Mouse (Mus musculus) hindbrain, embryonic 11.5 days (tissue): Measurements from ENCODE around the gene Slc4a1. TPM values are rescaled to one million over a fixed set of nuclear protein-coding genes. Genes with fewer than 3 reads are reported as not detected.

Experiments used
- ATAC-seq: fragments of 200-750 bp; cut with Nextera tagmentation; 2 replicates; pipeline ENCODE4 v1.8.0; 2017; ENCODE audit warnings: mild to moderate bottlenecking, moderate TSS enrichment, moderate library complexity; ENCODE audit not compliant: low FRiP score
- DNase-seq: peaks from one replicate; pipeline ENCODE4 v3.0.0-alpha.2; 2015; ENCODE audit warnings: low spot score
- H3K27ac ChIP-seq: fragments of 300-500 bp; sonication (generic); 2 replicates; pipeline ENCODE4 v1.5.1; 2014; ENCODE audit warnings: mild to moderate bottlenecking, low read depth, low read length
- H3K27me3 ChIP-seq: fragments of 300-500 bp; sonication (generic); 2 replicates; pipeline ENCODE4 v1.6.1; 2014; ENCODE audit warnings: mild to moderate bottlenecking, low read length, moderate library complexity, mixed read lengths; ENCODE audit not compliant: control insufficient read depth, insufficient read depth
- H3K36me3 ChIP-seq: fragments of 300-500 bp; sonication (generic); 2 replicates; pipeline ENCODE4 v1.6.1; 2014; ENCODE audit warnings: mild to moderate bottlenecking, low read length, moderate library complexity, mixed read lengths; ENCODE audit not compliant: control insufficient read depth, insufficient read depth
- H3K4me1 ChIP-seq: fragments of 300-500 bp; sonication (generic); replicated peaks from 2 replicates; pipeline ENCODE4 v1.6.1; 2014; ENCODE audit warnings: low read length, mixed read lengths; ENCODE audit not compliant: control insufficient read depth, insufficient read depth
- H3K4me2 ChIP-seq: fragments of 300-500 bp; sonication (generic); replicated peaks from 2 replicates; pipeline ENCODE4 v1.6.1; 2014; ENCODE audit warnings: mild to moderate bottlenecking, low read depth, low read length
- H3K4me3 ChIP-seq: fragments of 300-500 bp; sonication (generic); 2 replicates; pipeline ENCODE4 v1.5.1; 2014; ENCODE audit warnings: low read depth, low read length
- H3K9ac ChIP-seq: fragments of 300-500 bp; sonication (generic); 2 replicates; pipeline ENCODE4 v1.6.1; 2014; ENCODE audit warnings: low read depth, low read length
- H3K9me3 ChIP-seq: fragments of 300-500 bp; sonication (generic); 2 replicates; pipeline ENCODE4 v1.6.1; 2016; ENCODE audit warnings: low read length; ENCODE audit not compliant: control insufficient read depth
- WGBS: fragments of 180-500 bp; shearing (Covaris S2); extraction: QIAGEN DNeasy Blood & Tissue Kit; methylation state at CpG from one replicate; pipeline ENCODE4 v1.1.7; 2014; 5-methylcytosine and 5-hydroxymethylcytosine counted together
- polyA plus RNA-seq: library from polyadenylated mRNA; unstranded; fragments of >200 nt; fragmentation: Nextera tagmentation; extraction: Ambion mirVana; gene quantifications from 2 replicates; pipeline ENCODE4 v1.2.1, GENCODE M21; 2014

The Slc4a1 gene
- polyA plus RNA-seq, 1 experiment from 2014 or later, result 25.8 TPM

GRCm38 (mm10) chr11:102401898-102402500 lies 36.0 kb upstream of the Slc4a1 start:
- WGBS, result 57% methylated on average over 10 of the region's 12 CpGs
- Histone ChIP-seq H3K27ac (0 out of 2 replicates have a peak overlapping the region, but pooled peaks have one; percentile 39), H3K9ac (no peak overlapping the region), H3K4me2 (no peak overlapping the region), H3K4me3 (no peak overlapping the region), H3K9me3 (no peaks in the 10 kb centered on the region), H3K36me3 (peaks cover 3% of the 10 kb centered on the region; the same call in 1 of the 2 replicates), H3K27me3 (peaks cover 13% of the 10 kb centered on the region), H3K4me1 (peaks cover 17% of the 10 kb centered on the region)
- ATAC-seq, result no peak
- DNase-seq, result peak; percentile 37

GRCm38 (mm10) chr11:102400513-102401084 lies 34.6 kb upstream of the Slc4a1 start:
- ATAC-seq (peak; percentile 38; the same call in 1 of the 2 replicates), DNase-seq (no peak)
- no peak overlapping the region for H3K9ac ChIP-seq
- no peak overlapping the region for H3K4me2 ChIP-seq
- peaks cover 12% of the 10 kb centered on the region for H3K4me1 ChIP-seq
- peaks cover 13% of the 10 kb centered on the region for H3K27me3 ChIP-seq
- H3K4me3 ChIP-seq, result no peak overlapping the region
- 33% methylated on average over 12 of the region's 12 CpGs for WGBS
- H3K36me3 ChIP-seq, result peaks cover 3% of the 10 kb centered on the region; the same call in 1 of the 2 replicates
- H3K9me3 ChIP-seq, result no peaks in the 10 kb centered on the region
- no peak overlapping the region for H3K27ac ChIP-seq

- H3K9me3 ChIP-seq, result no peaks in the 10 kb centered on the region
- H3K36me3 ChIP-seq, result peaks cover 3% of the 10 kb centered on the region; the same call in 1 of the 2 replicates
- H3K9ac ChIP-seq, result 0 out of 2 replicates have a peak overlapping the region, but pooled peaks have one; percentile 23
- ATAC-seq (no peak), DNase-seq (peak; percentile 44)
- no peak overlapping the region for H3K4me3 ChIP-seq
- H3K4me1 ChIP-seq, result peaks cover 15% of the 10 kb centered on the region
- H3K27ac ChIP-seq, result no peak overlapping the region
- 2% methylated on average over 34 of the region's 34 CpGs for WGBS
- H3K27me3 ChIP-seq, result peaks cover 13% of the 10 kb centered on the region
- H3K4me2 ChIP-seq, result peak overlapping the region; percentile 11; the same call in 1 of the 2 replicates
Measured at GRCm38 (mm10) chr11:102399610-102400072, 33.6 kb upstream of the Slc4a1 start.

- 22% methylated on average over 15 of the region's 15 CpGs for WGBS
- Histone ChIP-seq H3K4me3 (no peak overlapping the region), H3K27ac (no peak overlapping the region), H3K36me3 (peaks cover 3% of the 10 kb centered on the region; the same call in 1 of the 2 replicates), H3K9me3 (no peaks in the 10 kb centered on the region), H3K9ac (no peak overlapping the region), H3K27me3 (peaks cover 13% of the 10 kb centered on the region), H3K4me1 (peaks cover 14% of the 10 kb centered on the region), H3K4me2 (no peak overlapping the region)
- no peak for ATAC-seq
- no peak for DNase-seq
Measured at GRCm38 (mm10) chr11:102399107-102399506, 33.1 kb upstream of the Slc4a1 start.

GRCm38 (mm10) chr11:102398007-102398825 lies 32.2 kb upstream of the Slc4a1 start:
- peaks cover 13% of the 10 kb centered on the region for H3K27me3 ChIP-seq

GRCm38 (mm10) chr11:102396671-102397141 lies 30.7 kb upstream of the Slc4a1 start:
- H3K4me2 ChIP-seq, result peak overlapping the region; percentile 19
- H3K4me1 ChIP-seq, result peaks cover 16% of the 10 kb centered on the region
- H3K27ac ChIP-seq, result no peak overlapping the region
- no peaks in the 10 kb centered on the region for H3K9me3 ChIP-seq
- peaks cover 13% of the 10 kb centered on the region for H3K27me3 ChIP-seq
- ATAC-seq, result no peak
- H3K4me3 ChIP-seq, result no peak overlapping the region
- H3K36me3 ChIP-seq, result no peaks in the 10 kb centered on the region
- DNase-seq, result no peak
- no peak overlapping the region for H3K9ac ChIP-seq
- 82% methylated on average over 7 of the region's 7 CpGs for WGBS

More at GRCm38 (mm10) chr11:102398007-102398825, 32.2 kb upstream of the Slc4a1 start:
- peaks cover 14% of the 10 kb centered on the region for H3K4me1 ChIP-seq
- no peak overlapping the region for H3K4me2 ChIP-seq
- DNase-seq (no peak), ATAC-seq (no peak)
- peaks cover 3% of the 10 kb centered on the region; the same call in 1 of the 2 replicates for H3K36me3 ChIP-seq
- no peaks in the 10 kb centered on the region for H3K9me3 ChIP-seq
- 84% methylated on average over 20 of the region's 20 CpGs for WGBS
- no peak overlapping the region for H3K9ac ChIP-seq
- no peak overlapping the region for H3K27ac ChIP-seq
- H3K4me3 ChIP-seq, result no peak overlapping the region

- Histone ChIP-seq H3K36me3 (no peaks in the 10 kb centered on the region), H3K9ac (no peak overlapping the region), H3K4me2 (peak overlapping the region; percentile 73), H3K4me1 (peaks cover 16% of the 10 kb centered on the region), H3K27ac (no peak overlapping the region), H3K27me3 (peaks cover 13% of the 10 kb centered on the region), H3K9me3 (no peaks in the 10 kb centered on the region), H3K4me3 (no peak overlapping the region)
- 69% methylated on average over 6 of the region's 6 CpGs for WGBS
- no peak for ATAC-seq
- no peak for DNase-seq
Measured at GRCm38 (mm10) chr11:102396263-102396662, 30.3 kb upstream of the Slc4a1 start.

- Histone ChIP-seq H3K4me3 (peak overlapping the region; percentile 63), H3K27ac (peak overlapping the region; percentile 72), H3K4me1 (peaks cover 16% of the 10 kb centered on the region)
Measured at GRCm38 (mm10) chr11:102395250-102395649, 29.2 kb upstream of the Slc4a1 start.

More at GRCm38 (mm10) chr11:102395250-102395649, 29.2 kb upstream of the Slc4a1 start:
- no peaks in the 10 kb centered on the region for H3K9me3 ChIP-seq
- 0% methylated on average over 5 of the region's 5 CpGs for WGBS
- peak overlapping the region; percentile 3; the same call in 1 of the 2 replicates for H3K9ac ChIP-seq
- no peaks in the 10 kb centered on the region for H3K36me3 ChIP-seq
- H3K27me3 ChIP-seq, result peaks cover 9% of the 10 kb centered on the region
- ATAC-seq, result peak; percentile 52; the same call in 1 of the 2 replicates
- peak; percentile 73 for DNase-seq
- H3K4me2 ChIP-seq, result peak overlapping the region; percentile 73
